Mouse (Mus musculus): ENCODE data around the gene Ceacam2.

- no peak for TF ChIP-seq CTCF (IDR thresholded peaks at IDR 0.05; ENCODE audit: low read depth)
- TF ChIP-seq EP300 (optimal IDR thresholded peaks at IDR 0.05) = no peak
These were observed 39.8 kb upstream of the Ceacam2 start for GRCm38 (mm10) chr7:25579441-25579840.
